Mouse (Mus musculus): Measurements from ENCODE around the gene Gmds.

- TF ChIP-seq POLR2A (IDR thresholded peaks at IDR 0.05; ENCODE audit: extremely low read depth, insufficient read depth, low read length) (no peak), CTCF (IDR thresholded peaks at IDR 0.05; ENCODE audit: extremely low read depth, insufficient read depth, low read length) (no peak)
Measured at GRCm38 (mm10) chr13:32231956-32232355, 106.6 kb downstream of the Gmds start.
